Mouse (Mus musculus) kidney, adult 8-10 months (tissue): ENCODE measurements around the gene Clstn1.
"Not testable (repeated sequence)": the region's sequence is repeated elsewhere in the genome, so short reads cannot be mapped to it uniquely, and the experiment has no call there.

Experiments
- DNase-seq, 2 experiments: peaks; one replicate each; pipeline ENCODE4 v3.0.0; 2022

Gene Clstn1

DNA sequence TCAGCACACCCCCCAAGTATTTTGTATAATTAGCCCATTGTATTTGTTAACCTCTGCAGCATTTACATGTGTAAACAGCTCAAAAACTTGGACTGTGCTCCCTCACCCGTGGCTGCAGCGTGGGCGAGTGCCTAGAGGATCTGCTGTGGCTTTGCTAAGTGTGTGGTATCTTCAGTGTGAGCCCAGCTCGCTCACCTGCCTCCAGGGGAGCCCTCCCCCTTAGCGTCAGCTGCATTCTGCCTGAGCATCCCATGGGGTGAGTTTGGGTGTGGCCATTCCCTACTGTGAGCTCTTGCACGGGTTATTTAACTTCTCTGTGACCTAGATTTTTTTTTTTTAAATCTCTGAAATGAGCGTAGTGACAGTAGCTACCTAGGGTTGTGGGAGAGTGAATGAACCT is 16.0 kb downstream of the Clstn1 start:
- no peak for DNase-seq

DNA sequence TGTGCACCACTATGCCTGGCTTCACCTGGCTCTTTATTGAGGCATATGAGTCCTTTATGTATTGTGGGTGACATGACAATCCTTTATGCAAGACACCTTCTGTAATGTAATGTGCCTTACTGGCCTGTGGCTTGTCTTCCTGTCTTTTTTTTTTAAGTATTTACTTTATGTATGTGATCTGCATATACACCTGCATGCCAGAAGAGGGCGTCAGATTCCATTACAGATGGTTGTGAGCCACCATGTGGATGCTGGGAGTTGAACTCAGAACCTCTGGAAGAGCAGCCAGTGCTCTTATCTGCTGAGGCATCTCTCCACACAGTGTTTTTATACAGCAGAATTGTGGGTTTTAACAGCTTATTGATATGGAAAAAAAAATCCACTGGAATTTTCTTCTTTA is 17.6 kb downstream of the Clstn1 start:
- no peak for DNase-seq

DNA sequence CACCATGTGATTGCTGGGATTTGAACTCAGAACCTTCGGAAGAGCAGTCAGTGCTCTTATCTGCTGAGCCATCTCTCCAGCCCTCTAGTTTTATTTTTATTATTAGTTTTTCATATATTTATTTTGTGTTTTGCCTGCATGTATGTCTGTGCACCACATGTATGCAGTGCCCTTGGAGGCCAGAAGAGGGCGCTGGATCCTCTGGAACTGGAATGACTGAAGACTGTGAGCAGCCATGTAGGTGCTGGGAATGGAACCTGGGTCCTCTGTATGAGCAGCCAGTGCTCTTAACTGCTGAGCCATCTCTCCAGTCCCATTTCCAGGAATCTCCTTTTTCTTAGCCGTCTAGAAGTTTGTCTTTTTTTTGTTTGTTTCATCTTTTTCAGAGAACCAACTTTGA is 18.2 kb downstream of the Clstn1 start:
- DNase-seq = no peak

DNA sequence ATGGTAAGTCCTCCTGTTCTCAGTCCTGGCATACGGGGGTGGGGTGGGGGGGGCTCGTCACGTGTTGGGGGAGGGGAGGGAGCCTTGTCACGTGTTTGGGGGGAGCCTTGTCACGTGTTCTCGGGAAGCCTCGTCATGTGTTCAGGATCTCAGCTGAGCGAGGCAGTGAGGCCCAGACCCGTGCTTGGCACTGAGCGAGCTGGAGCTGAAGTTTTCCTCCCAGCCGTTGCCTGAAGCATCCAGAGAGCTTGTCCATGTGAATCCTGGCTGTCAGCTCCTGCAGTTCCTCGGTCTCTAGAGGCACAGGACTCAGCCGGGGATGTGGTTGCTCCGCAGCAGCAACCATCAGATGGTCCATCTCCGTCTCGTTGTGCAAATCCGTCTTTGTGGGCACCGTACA is 19.8 kb downstream of the Clstn1 start:
- no peak for DNase-seq

DNA sequence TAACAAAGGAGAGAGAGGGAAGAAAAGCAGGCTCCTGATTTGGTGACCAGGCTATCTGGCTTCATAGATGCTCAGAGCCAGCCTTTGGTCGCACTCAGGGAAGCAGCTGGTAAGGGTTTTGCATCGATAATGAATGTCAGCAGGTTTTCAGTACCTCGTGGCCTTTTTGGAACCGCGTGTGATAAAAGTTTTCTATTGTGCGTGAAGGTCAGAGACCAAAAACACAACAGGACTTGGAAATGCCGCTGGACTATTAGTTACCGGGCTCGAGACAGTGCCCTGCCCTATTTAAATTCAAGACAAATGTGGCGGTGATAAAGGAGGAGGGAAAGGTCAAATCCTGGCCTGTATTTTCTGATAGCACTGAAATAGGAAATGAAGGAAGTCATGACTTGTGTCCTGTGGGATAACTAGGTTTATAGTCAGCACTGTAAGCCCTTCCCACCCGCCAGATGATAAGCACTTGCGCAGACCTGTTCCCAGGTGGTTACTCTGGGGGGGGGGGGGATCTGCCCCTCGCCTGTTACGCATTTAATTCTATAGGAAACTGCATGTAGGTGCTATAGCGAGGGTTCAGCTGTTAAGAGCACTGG is 20.6 kb downstream of the Clstn1 start:
- DNase-seq = no peak

DNA sequence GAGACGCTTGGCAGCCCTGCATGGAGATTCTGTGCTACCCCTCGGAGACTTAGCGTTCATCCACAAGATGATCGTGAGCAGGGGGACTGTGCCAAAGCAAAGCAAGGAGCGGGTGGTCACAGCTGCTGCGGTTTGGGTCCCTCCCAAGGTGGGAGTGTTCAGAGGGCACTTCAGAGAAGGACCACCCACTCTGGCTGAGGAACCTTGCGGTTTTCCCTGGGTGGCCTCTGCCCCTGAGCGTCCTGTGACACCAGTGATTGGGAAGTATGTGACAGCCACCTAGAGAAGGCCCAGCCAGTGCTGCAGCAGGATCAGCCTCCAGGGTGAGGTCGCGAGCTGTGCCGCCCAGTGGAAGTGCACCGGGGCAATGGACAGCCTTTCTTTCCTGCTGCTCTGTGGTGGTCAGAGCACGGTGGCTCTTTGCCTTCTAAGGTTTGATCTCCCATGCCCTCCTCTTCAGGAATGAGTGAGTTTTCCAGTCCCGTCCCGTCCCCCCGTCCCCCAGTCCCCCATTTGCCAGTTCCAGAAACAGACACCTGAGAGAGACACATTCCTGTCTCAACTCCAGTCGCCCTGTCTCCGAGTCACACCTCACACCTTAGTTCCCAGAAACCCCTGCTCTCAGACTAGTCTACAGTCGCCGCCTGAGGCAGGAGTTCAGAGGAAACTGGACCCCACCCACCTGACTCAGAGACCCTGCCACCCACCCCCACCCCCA is 21.5 kb downstream of the Clstn1 start:
- no peak for DNase-seq

DNA sequence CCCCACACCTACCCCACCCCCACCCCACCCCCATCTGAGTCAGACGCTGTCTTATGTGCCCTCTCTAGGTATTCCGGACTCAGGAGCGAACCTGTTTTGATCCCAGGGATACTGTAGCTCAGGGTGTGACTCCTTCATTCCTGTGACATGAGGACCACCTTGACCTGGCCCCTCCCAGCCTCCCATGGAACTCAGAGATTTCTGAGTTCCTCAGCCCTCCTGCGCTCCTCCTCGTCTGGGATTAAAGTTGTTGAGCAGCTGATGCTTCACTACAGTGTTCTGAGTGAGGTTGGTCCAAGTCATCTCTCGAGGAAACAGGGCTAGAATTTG is 22.0 kb downstream of the Clstn1 start:
- DNase-seq = no peak

DNA sequence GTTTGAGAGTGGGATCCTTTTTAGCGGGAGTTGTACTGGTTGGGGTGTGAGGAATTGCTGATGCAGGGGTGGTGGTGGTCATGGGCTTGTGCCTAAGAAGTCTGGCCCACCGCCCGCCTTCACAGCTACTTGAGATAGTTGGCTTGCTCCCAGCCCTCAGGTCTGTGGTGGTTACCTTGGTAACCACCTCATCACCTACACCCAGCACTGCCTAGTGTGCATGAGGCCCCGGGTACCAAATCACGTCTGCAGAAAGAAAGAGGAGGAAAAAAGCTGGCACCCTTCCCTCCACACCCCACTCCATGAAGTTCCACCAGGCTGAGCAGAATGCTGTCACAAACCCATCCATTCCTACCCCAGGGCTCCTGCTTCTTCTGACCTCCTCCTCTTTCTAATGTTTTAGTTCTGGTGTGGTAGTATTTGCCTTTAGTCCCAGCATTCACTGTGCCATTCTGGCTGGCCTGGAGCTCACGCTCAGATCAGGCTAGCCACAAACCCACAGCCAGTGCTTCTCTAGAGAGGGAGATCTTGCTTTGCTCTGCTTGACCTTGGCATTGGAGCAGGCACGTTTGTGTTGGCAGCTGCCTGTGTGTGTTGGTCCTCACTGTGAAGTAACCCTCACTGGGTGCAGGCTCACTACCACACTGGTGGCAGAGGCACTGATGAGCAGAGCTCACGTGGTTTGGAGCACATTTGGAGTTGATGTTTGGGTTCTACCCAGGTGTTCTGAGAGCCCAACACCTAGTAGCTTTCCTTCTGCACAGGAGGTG is 23.2 kb downstream of the Clstn1 start:
- no peak for DNase-seq

DNA sequence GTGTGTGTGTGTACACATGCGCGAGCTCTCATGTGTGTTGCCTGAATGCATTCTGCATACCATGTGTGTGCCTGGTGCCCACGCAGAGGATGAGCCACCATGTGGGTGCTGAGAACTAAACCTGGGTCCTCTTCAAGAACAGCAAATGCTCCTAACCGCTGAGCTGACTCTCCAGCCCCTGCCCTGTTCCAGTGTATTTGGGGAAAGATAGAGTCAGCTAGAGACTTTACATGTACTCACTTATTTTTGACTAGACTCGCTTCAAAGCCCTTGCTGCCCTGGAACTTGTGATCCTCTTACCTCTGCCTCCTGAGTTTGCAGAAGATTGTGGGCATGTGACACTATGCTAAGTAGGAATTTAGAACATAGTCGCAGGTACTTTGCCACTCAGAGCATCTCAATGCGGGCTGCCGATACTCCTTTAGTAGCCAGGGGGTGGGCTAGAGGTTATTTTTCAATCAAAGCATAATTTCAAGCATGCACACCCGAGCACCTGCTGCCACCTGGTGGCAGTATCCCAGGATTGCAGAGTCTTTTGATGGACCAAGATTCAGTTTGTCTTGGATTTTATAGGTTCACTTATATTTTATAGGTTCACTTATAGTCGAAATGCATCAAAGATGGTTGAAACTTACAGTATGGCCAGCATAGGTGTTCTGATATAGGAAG is 25.2 kb downstream of the Clstn1 start:
- peak in 1 of 2 experiments; percentile 52 for DNase-seq

DNA sequence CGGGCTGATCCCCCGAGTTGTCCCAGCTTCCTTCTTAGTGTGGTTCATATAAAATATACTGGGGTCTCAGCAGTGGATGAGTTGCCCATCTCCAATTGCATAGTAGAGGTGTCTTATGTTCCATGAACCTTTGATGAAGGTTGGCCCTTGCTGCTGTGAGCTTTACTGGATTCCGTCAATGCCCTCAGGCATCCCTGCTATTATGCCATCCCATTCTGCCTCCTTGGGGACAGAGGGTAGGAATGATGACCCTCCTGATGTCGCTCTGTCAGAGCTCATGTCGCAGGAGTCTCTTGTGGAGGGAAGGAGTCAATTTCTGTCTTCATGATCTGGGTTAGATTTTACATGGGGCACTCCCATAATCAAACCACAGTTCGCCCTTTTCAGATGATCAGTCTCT is 27.2 kb downstream of the Clstn1 start:
- not testable (repeated sequence) for DNase-seq

DNA sequence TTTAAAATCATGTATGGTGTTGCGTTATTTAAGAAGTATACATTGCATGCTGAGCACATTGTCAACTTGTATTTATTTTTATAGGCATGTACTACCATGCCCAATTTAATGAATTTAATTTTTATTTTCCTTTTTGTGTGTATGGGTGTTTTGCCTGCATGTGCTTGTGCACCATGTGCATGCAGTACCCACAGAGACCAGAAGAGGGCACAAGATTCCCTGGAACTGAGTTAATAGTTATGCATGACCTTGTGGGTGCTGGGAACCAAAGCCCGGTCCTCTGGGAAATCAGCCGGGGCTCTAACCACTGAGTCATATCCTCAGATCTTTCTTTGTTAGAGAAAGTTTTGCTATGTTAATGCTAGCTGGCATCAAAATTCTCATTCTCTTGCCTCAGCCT is 28.6 kb downstream of the Clstn1 start:
- DNase-seq = no peak

DNA sequence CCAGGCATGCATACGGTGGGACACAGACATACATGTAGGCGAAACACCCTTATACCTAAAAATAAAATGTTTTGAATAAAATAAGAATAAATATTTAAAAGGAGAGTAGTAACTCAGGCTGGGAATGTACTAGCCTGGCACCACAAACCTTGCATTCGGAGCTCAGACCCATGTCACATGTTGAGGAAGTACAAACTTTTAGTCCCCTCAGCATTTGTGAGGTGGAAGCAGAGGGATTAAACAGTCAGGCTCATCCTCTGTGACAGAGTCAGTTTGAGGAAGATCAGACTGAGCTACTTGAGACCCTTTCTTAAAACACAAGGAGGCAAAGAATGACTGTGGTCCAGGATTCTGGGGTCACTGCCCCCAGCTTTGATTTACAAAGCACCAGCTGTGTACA is 30.7 kb downstream of the Clstn1 start:
- DNase-seq = not testable (repeated sequence)

DNA sequence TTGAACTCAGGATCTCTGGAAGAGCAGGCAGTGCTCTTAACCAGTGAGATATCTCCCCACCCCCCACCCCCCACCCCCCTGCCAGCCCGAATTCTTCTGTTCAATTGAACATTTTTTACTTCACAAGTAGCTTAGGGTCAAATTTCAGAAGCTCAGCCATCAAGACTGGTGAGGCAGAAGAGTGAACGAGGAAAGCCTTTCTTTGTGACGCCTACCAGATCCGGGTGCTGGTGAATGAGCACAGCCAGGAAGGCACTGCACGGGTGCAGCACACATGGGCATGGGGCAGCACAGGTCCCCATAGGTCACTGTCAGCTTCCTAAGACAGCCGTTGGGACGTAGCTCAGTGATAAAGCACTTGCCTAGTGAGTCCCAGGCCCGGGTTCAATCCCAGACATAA is 33.7 kb downstream of the Clstn1 start:
- DNase-seq = no peak

DNA sequence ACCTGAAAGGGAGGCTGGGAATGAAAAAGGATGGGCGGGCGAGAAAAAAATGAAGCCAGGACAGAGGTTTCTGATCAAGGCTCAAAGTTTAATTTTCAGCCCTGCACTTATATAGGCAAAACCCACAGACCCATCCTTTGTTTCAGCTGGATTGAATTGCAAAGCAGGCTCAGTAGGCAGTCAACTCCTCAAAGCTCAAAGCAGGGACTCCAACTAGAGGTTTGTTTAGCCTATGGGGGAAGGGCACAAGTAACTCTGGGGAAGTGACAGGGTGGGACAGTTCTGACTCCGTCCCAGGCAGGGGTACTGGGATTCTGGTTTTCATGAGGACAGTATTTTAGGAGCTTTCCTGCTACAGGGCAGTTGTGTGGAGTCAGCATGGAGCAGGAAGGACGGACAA is 35.0 kb downstream of the Clstn1 start:
- DNase-seq = no peak

DNA sequence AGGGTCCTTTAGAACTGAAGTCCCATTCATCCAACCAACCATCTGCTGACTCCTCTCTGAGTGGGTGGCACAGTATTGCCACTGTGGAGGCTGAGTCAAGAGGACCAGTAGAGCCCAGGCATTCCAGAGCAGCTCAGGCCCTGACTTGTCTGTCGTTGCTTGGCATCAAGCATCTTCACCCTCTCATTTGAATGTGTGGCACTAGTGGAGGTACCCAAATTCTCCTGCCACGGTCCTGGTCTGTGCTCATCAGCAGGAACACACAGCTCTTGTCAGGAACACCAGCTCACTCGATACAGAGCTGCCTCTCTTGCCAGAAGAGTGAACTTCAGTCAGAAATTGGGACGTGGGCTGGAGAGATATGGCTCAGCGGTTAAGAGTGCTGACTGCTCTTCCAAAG is 37.4 kb downstream of the Clstn1 start:
- DNase-seq = no peak

DNA sequence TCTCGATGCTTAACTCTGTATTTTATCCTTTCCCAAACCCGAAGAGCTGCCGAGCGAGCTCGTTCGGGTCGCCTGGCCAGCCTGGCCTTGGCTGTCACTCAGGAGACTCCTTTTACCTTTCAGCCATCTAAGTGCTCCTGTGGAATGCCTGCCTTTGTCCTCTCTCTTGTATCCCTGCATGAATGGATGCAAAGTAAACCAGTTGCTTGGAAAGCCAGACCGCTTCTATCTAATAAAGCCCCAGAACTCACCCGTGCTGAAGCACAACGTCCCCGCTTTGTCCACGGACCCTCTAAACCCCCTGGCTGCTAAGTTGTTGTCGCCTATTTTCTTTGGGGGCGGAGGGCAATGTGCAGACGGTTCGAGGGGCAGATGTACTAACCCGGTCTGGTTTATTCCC is 40.5 kb downstream of the Clstn1 start:
- no peak for DNase-seq

DNA sequence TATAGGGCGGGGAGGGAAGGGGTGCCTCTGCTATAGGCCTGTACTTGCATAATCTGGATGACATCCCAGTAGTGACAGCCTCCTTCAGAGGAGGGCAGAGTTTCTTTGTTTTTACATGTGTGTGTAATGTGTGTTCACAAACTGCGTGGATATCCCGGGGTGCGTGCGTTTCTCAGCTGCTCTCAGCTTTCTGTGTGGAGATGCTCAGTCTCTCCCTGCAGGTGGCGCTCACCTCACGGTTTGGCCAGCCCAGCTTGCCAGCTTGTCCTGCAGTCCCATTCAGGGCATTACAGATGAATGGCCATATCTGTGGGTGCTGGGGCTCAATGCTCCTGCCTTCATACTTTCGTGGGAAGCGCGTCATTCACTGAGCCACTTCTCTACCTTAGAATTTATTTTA is 42.1 kb downstream of the Clstn1 start:
- peak in 1 of 2 experiments; percentile 44 for DNase-seq

DNA sequence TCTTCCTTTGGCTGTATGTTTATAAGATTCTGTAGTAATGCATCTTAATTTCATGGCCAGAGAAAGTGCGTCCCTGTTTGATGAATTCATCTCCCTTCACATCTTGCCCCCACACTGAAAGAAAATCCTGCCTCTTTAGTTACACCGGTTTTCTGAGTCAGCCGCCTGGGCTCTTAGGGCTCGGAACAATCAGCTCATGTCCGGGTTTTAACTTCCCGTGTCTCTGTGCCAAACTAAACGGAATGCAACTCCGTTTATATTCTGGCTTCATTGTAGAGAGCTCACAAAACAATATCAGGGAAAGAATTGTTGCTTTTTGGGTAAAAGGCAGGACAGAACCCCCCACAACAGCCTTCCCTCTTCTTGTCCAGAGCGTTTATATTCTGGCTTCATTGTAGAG is 42.5 kb downstream of the Clstn1 start:
- no peak for DNase-seq

DNA sequence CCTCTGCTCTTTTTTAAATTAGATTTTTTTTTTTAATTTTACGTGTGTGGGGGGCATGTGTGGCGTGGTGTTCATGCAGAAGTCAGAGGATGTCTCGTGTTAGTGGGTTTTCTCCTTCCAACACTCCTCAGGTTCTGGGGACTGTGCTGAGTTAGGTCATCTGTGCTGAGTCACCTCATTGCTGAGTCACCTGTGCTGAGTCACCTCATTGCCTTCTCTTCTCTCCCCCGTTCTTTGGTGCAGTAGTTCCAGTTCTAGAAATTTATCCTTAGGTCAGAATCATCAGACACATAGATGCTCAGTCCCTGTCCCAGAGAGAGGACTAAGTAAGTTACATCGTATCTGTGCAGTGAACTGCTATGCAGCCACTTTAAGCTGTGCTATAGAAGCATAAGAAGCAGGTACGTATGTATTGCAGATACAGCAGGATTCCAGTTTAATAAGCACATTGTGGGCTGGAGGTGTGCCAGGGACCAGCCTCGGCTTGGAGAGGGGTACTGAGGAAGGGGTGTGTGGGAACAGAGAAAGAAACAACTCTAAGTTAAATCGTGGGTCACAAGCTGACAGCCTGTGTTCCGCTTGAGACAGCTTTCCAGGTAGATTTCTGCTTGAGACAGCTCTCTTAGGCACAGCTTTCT is 46.5 kb downstream of the Clstn1 start:
- DNase-seq = no peak

DNA sequence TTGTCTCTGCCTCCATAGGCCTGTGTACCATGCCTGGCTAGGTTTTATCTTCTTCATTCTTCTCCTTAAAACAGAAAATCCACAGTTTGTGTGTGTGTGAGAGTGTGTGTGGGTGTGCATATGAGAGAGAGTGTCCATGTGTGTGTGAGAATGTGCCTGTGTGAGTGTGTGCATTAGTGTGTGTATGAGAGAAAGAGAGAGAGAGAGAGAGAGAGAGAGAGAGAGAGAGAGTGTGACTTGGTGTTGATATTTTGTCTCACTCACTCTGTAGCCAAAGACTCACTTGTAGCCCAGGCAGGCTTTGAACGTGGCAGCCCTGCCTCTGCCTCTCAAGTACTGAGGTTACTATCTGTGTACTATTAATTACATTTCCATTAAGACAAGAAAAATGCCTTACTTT is 47.9 kb downstream of the Clstn1 start:
- no peak for DNase-seq

DNA sequence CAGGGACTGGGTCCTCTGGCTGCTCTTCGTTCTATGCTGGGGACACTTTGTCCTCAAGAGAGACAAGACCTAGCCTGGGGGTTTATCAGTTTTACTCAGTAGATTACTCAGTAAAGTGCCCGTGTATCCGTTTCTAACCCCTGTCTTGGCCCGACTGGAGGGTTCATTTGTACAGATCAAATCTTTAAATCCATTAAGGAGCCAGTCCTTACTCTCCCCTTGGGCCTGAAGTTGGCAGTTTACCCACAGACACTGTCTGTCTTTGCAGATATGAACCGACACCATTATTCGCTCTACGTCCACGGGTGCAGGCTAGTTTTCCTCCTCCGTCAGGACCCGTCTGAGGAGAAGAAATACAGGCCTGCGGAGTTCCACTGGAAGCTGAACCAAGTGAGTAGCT is 48.7 kb downstream of the Clstn1 start:
- no peak for DNase-seq

DNA sequence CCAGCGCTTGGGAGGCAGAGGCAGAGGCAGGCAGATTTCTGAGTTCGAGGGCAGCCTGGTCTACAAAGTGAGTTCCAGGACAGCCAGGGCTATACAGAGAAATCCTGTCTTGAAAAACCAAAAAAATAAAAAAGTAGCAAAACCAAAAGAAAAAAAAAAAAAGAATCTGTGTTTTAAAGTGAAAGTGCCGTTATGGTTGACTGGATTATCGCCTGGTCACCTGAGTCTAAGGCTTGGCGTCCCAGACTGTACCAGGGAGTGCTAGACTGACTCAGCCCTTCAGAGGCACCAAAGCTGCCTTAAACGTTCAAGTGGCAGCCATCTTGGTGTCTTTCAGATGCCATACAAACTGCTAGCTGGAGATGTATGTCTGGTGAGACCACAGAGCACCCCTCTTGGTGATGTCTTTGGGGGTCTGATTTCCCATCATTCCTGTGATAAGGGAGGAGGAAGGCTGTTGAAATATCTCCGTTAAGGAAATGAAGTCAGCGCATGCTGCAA is 49.7 kb downstream of the Clstn1 start:
- DNase-seq = no peak

DNA sequence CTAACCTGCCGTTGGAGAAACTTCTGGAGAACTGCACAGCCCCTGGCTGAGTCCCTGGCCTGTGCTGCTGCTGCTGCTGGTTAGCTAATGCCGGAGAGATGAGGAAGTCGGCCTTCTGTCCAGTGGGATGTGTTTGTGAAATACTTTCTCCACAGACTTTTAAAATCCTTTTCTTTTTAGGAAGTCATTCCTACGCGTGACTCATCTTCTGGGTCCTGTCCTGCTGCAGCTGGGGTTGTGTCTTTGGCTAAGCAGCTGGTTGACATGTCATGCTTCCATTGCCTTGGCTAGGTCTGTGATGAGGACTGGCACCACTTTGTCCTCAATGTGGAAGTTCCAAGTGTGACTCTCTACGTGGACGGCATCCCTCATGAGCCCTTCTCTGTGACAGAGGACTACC is 51.7 kb downstream of the Clstn1 start:
- DNase-seq = no peak
